Mouse (Mus musculus): ENCODE measurements around the gene D2hgdh.

DNA sequence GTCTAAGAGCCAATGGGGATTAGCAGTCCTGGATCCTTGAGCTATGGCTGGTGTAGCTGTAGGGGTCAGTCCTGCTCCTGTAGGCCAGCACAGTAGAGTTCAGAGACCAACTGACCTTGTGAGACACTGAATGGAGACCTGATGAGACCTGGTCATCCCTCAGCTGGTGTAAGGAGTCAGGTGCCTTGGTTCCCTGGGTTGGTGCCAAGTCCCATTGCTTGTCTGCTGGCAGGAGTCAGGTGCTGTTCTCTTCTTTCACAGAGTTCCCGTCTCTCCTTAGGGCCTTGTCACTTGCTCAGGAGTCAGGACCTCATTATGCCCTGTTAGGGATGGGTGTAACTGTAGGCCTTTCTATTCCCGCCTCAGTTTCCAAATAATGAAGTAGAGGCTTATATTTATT is 37.8 kb upstream of the D2hgdh start:
- TF ChIP-seq CTCF (IDR thresholded peaks at IDR 0.05; ENCODE audit: control insufficient read depth, insufficient read depth, insufficient read length), result no peak
- TF ChIP-seq MAX (IDR thresholded peaks at IDR 0.05), result no peak
- no peak for TF ChIP-seq USF1 (IDR thresholded peaks at IDR 0.05; ENCODE audit: low read depth)
- TF ChIP-seq CEBPB (IDR thresholded peaks at IDR 0.05; ENCODE audit: low read depth), result no peak
- TF ChIP-seq FOSL1 (IDR thresholded peaks at IDR 0.05; ENCODE audit: insufficient read depth, low read length, poor library complexity, severe bottlenecking), result no peak
